Comparison of ENCODE assay signal across 7 mouse cellular contexts in genomic region chr5:115326256-115326831, GRCm38 (mm10). TPM values are rescaled to one million over a fixed set of nuclear protein-coding genes. Genes with fewer than 3 reads are reported as not detected.
DNase-seq lines count a peak whose midpoint lies in the region; ATAC-seq and TF ChIP-seq lines count a peak whose summit lies in the region.

No protein-coding gene starts in this region.

- peak overlapping the region; percentile 2; the same call in 1 of the 2 replicates for H3K27ac ChIP-seq in thymus, adult 2 months (ENCODE audit: control insufficient read depth, insufficient read depth, low read length)
- H3K27ac ChIP-seq in forebrain, embryonic 12.5 days: peak overlapping the region; percentile 89

- peak overlapping the region; percentile 89 for H3K4me2 ChIP-seq in forebrain, embryonic 12.5 days

- H3K9ac ChIP-seq in forebrain, embryonic 12.5 days: peak overlapping the region; percentile 96

- peaks cover 10% of the 10 kb centered on the region for H3K4me1 ChIP-seq in thymus, adult 2 months (replicated peaks; ENCODE audit: control insufficient read depth, insufficient read depth, low read length)
- peaks cover 26% of the 10 kb centered on the region for H3K4me1 ChIP-seq in forebrain, embryonic 12.5 days

- 27% methylated on average over 11 of the region's 11 CpGs for WGBS in thymus, adult 2 months
- WGBS in forebrain, embryonic 12.5 days: 37% methylated on average over 11 of the region's 11 CpGs

- no peaks in the 10 kb centered on the region for H3K27me3 ChIP-seq in thymus, adult 2 months (ENCODE audit: control insufficient read depth, insufficient read depth, low read length)
- H3K27me3 ChIP-seq in forebrain, embryonic 12.5 days: no peaks in the 10 kb centered on the region

- peak overlapping the region; percentile 76 for H3K4me3 ChIP-seq in thymus, adult 2 months (ENCODE audit: control insufficient read depth, insufficient read depth, low read length)
- peak overlapping the region; percentile 97 for H3K4me3 ChIP-seq in forebrain, embryonic 12.5 days (replicated peaks)

- no peak for TF ChIP-seq POLR2A in thymus, adult 2 months (IDR thresholded peaks at IDR 0.05; ENCODE audit: control insufficient read depth, extremely low read depth, insufficient read depth, low read length, poor library complexity)

- peaks cover 9% of the 10 kb centered on the region; the same call in 1 of the 2 replicates for H3K36me3 ChIP-seq in thymus, adult 2 months (ENCODE audit: control insufficient read depth, insufficient read depth, low read length)
- H3K36me3 ChIP-seq in forebrain, embryonic 12.5 days (replicated peaks): peaks cover 18% of the 10 kb centered on the region

- ATAC-seq in forebrain, embryonic 12.5 days (ENCODE audit: low FRiP score): peak; percentile 18
- ATAC-seq in neutrophil, adult 5-6 weeks (ENCODE audit: extremely low read depth, insufficient number of reproducible peaks, low FRiP score, poor library complexity, severe bottlenecking): peak; percentile 16; the same call in 1 of the 2 replicates

- TF ChIP-seq CTCF in thymus, adult 2 months (IDR thresholded peaks at IDR 0.05; ENCODE audit: borderline replicate concordance, control insufficient read depth, extremely low read depth, insufficient read depth, low read length, poor library complexity): no peak

- no peaks in the 10 kb centered on the region for H3K9me3 ChIP-seq in forebrain, embryonic 12.5 days

- no peak for DNase-seq in thymus, adult 2 months
- DNase-seq in thymus, postnatal 14 days: no peak
- DNase-seq in liver: peak; percentile 85
- no peak for DNase-seq in retina, postnatal 1 day
- no peak for DNase-seq in right cerebral cortex, postnatal 25 days

RNA-seq across cellular contexts. Expression of gene Srsf9, which starts 0.6 kb away (rescaled TPM):
- polyA plus RNA-seq in thymus, adult 2 months (2012; rRNA removed): 67.6 and 92.9 TPM in 2 replicates
- 353 and 383 TPM in 2 replicates for polyA plus RNA-seq in forebrain, embryonic 12.5 days (2016; fragmentation: Nextera tagmentation; extraction: Ambion mirVana)
- 51.2 and 55.9 TPM in 2 replicates for total RNA-seq in neutrophil, adult 5-6 weeks (2017)

RNA-seq across cellular contexts. Expression of gene Gatc, which starts 14.6 kb away (rescaled TPM):
- polyA plus RNA-seq in thymus, adult 2 months (2012; rRNA removed): 10.1 and 11.3 TPM in 2 replicates
- 41.5 and 42.1 TPM in 2 replicates for polyA plus RNA-seq in forebrain, embryonic 12.5 days (2016; fragmentation: Nextera tagmentation; extraction: Ambion mirVana)
- total RNA-seq in neutrophil, adult 5-6 weeks (2017): 3.4 and 9.5 TPM in 2 replicates

RNA-seq across cellular contexts. Expression of gene Triap1, which starts 14.7 kb away (rescaled TPM):
- 10.7 and 12.8 TPM in 2 replicates for polyA plus RNA-seq in thymus, adult 2 months (2012; rRNA removed)
- 54.5 and 55.6 TPM in 2 replicates for polyA plus RNA-seq in forebrain, embryonic 12.5 days (2016; fragmentation: Nextera tagmentation; extraction: Ambion mirVana)
- 12.7 and 12.8 TPM in 2 replicates for total RNA-seq in neutrophil, adult 5-6 weeks (2017)

RNA-seq across cellular contexts. Expression of gene Cox6a1, which starts 22.4 kb away (rescaled TPM):
- 2,836 and 2,976 TPM in 2 replicates for polyA plus RNA-seq in thymus, adult 2 months (2012; rRNA removed)
- polyA plus RNA-seq in forebrain, embryonic 12.5 days (2016; fragmentation: Nextera tagmentation; extraction: Ambion mirVana): 728 and 759 TPM in 2 replicates
- 49.6 and 60.8 TPM in 2 replicates for total RNA-seq in neutrophil, adult 5-6 weeks (2017)

RNA-seq across cellular contexts. Expression of gene Dynll1, which starts 25.5 kb away (rescaled TPM):
- 407 and 496 TPM in 2 replicates for polyA plus RNA-seq in thymus, adult 2 months (2012; rRNA removed)
- 1,436 and 1,463 TPM in 2 replicates for polyA plus RNA-seq in forebrain, embryonic 12.5 days (2016; fragmentation: Nextera tagmentation; extraction: Ambion mirVana)
- total RNA-seq in neutrophil, adult 5-6 weeks (2017): 103 and 154 TPM in 2 replicates
